Mouse (Mus musculus): ENCODE results near the gene Pmis2.

The Pmis2 gene

DNA sequence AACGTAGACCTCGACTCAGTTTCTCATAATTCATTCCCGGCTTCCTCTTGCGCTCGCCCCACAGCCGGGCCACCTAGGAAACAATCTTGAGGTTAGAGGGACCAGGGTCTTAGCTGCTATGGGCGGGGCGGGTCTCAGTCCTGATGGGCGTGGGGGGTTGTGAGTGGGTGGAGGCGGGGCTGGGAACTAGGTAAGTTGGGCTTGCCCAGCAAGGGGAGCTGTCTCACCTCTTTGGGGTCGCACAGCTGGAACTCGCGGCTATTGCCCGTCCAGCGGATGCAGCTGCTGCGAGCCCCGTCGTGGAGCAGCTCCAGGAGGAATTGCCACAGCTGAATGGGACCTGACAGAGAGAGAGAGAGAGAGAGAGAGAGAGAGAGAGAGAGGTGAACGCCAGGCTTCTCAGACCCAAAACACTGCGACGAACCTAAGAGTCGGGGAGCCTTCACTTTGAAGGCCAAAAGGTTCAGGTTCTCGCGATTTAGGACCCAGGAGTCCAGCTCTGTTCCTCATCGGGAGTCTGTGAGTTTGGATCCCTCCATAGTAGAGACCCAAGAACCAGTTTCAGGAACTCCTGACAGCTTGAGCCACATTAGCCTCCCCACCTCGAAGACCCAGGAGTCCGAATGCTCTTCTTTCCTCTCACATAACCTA lies 37.5 kb downstream of the Pmis2 start:
- DNase-seq = no peak

DNA sequence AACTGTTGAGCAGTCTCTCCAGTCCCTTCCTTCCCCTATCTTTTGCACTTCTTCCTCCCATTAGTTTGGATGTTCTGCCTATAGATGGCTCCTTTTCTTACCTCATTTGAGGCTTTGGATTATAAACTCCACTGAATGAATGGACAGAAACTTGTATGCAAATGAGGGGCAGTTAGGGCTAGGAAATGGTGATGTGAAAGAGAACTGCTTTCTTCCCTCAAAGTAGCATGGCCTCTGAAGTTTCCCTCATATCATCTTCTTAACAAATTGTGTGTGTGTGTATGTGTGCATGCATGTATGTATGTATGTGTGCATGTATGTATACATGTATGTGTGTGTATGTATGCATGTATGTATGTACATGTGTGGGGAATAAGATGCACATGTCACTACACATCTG lies 42.4 kb downstream of the Pmis2 start:
- DNase-seq = no peak

DNA sequence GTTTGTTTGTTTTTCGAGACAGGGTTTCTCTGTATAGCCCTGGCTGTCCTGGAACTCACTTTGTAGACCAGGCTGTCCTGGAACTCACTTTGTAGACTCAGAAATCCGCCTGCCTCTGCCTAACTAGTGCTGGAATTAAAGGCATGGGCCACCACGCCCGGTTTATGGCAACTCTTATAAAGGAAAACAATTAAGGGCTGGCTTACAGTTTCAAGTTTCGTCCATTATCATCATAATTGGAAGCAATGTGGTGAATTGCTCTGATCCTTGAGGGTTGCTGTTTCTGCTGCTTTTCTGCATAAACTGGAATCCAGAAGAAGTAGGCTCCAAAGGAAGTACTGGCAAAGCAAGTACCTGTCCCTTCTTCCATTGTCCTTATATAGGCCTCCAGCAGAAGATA lies 44.8 kb downstream of the Pmis2 start:
- no peak for DNase-seq

DNA sequence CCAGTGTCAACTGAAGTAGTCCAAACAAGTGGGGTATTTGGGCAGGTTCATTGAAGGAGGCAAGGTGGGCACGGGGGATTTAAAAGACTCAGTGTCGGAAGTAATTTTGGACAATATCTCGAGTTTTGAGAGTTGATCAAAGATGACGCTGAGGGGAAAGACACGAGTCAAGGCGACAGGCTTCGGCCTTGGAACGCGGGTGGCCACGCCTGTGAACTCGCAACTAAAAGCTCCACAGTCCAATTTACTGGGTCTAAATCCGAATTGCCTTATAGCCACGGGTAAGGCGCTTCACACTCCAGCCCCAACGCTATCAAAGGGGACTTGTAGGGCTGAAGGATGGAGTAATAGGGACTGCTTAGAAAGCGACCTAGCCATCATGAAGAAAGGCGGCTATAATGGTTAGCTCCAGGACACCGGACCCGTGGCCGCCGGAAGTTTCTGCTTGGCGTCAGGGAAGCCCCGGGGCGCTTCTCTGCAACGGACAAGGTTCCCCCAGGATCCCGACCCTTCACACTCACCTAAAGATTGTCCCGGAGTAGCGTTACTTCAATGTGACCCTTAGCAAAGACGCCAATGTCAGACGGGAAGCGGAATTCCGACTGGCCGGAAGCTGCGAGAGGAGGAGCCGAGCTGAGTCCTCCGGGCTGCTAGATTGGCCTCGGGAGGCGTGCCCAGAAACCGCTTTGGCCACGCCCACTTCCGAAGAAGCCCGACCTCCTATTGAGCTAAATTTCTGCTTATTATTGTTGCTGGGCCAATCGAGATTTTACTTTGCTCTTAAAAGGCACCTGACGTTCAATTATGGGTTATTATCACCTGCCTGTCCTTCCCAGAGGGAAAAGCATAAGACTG lies 45.6 kb downstream of the Pmis2 start, which contains the start of gene Cox6b1:
Gene Cox6b1 (minus strand): TSS at position 622 of the 855 bp plus-strand sequence.
- DNase-seq = peak; percentile 90

Measured in lung, adult 18-20 months (tissue).